Mouse (Mus musculus): ENCODE measurements around the gene Brd1. TPM values are rescaled to one million over a fixed set of nuclear protein-coding genes. Genes with fewer than 3 reads are reported as not detected.
"Not testable (repeated sequence)": the region's sequence is repeated elsewhere in the genome, so short reads cannot be mapped to it uniquely, and the experiment has no call there.

Brd1 gene
- 10 to 100 TPM; 48.6 to 58.2 TPM for total RNA-seq (2021)

DNA sequence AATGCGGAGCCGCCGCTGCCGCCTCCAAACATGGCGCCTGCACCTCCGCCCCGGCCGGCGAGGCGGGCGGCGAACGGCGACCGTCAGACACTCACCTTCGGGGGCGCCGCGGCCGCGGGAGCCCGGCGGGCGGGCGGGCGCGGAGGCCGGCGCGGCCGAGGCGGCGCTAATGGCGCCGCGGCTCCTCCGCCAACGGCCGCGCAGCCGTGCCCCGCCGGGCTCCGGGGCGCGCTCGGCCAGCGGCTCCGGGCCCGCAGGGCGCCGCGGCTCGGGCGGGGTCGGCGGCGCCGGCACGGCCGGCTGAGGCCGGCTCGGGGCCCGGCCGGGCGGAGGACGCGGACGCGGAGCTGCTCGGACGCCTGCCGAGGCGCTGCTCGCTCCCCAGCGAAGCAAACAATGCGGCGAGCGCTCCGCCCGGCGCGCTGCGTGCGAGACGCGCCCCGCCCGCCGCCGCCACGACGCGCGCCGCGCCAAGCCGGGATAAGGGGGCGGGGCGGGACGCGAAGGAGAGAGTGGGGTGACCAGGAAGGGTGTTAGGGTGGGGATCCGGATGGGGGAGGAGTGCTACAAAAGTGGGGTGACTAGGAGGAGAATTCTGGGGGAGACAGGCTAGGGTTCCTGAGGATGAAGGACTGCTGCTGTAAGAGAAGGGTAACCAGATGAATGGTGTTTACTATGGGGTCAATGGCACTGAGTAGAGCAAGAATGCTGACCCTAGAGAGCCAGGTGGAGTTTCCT lies at the start of gene Brd1:
Gene Brd1, minus strand, starts transcription at position 400 of the 738 bp plus-strand sequence.
- DNase-seq (ENCODE audit: extremely low spot score in 1 of 2, low spot score in 1 of 2): peak; percentile 76 to 79

DNA sequence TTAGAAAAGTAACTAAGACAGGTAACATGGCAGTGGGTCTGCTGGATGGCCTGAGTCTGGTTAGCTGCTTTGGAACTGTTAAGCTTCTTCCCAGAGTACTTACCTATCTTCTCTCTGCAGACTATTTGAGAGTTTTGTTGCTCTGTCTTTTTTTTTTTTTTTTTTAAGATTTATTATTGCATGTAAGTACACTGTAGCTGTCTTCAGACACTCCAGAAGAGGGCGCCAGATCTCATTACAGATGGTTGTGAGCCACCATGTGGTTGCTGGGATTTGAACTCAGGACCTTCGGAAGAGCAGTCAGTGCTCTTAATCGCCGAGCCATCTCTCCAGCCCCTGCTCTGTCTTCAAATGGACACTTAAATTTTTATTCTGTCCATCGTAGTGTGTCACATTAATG lies 40.6 kb upstream of the Brd1 start:
- DNase-seq (ENCODE audit: extremely low spot score in 1 of 2, low spot score in 1 of 2): not testable (repeated sequence)

DNA sequence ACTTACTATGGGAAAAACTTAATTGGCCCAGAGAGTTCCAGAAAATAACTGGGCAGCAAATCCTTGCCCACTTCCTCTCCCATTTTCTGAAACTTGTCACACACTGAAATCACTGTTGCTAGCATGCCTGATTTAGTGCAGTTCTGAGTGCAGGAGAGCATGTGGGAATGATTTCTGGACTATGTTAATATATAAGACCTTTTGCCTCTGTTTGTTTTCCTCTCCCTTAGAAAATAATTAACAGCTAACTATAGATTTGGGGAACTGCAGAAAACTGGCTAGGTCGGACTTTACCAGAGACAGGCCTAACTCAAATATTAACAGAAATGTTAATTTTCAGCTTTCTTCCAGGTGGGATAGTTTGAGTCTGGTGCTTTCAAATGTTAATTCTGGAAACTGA lies 34.5 kb upstream of the Brd1 start:
- no peak for DNase-seq (ENCODE audit: extremely low spot score in 1 of 2, low spot score in 1 of 2)

DNA sequence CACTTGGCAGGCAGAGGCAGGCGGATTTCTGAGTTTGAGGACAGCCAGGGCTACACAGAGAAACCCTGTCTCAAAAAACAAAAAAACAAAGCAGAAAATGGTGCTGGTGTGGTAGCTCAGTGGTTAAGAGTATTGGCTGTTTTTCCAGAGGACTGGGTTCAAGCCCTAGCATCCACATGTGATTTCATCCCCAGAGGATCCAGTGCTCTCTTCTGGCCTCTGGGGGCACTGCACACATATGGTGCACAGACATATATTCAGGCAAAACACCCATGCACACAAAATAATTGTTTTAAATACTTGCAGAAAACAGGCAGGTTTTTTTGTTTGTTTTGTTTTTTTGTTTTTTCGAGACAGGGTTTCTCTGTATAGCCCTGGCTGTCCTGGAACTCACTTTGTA lies 32.1 kb upstream of the Brd1 start:
- not testable (repeated sequence) for DNase-seq (ENCODE audit: extremely low spot score in 1 of 2, low spot score in 1 of 2)

DNA sequence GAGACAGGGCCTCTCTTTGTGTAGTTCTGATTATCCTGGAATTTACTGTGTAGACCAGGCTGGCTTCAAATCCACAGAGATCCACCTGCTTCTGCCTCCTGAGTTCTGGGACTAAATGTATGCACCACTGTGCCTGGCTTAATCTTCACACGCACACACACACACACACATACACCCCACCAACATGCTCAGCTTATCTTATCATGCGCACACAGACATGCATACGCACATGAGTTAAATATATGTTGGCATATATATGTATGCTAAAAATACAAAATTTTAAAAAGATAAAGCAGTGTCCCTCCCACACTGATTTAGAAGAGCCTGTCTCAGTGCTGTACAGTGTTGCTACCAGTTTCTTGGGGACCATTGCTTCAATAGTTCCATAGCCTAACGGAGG lies 27.5 kb upstream of the Brd1 start:
- DNase-seq (ENCODE audit: extremely low spot score in 1 of 2, low spot score in 1 of 2): no peak

DNA sequence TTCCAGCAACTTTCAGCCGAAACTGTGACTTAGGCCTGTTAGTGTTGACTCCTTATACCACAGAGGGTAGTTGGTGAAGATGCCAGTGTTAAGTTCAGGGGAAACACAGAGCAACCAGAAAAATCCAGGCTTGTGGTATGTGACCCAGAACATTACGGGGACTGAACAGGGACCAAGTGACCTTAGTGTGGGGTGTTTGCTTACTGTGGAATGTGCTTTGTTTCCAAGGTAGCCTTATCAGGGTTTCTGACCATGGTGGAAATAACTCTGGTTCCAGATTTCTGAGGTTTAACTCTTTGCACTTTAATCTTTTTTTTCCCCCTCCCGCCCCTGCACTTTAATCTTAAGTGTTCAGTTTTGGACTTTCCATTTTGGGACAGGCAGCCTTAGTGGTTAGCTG lies 24.0 kb upstream of the Brd1 start:
- DNase-seq (ENCODE audit: extremely low spot score in 1 of 2, low spot score in 1 of 2): no peak

DNA sequence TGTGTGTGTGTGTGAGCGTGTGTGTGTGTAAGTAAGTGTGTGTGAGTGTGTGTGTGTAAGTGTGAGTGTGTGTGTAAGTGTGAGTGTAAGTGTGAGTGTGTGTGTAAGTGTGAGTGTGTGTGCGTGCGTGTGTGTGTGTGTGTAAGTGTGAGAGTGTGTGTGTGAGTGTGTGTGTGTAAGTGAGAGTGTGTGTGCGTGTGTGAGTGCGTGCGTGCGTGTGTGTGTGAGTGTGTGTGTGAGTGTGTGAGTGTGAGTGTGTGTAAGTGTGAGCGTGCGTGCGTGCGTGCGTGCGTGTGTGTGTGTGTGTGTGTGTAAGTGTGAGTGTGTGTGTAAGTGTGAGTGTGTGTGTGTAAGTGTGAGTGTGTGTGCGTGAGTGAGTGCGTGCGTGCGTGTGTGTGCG lies 21.7 kb upstream of the Brd1 start:
- DNase-seq (ENCODE audit: extremely low spot score in 1 of 2, low spot score in 1 of 2): no peak

DNA sequence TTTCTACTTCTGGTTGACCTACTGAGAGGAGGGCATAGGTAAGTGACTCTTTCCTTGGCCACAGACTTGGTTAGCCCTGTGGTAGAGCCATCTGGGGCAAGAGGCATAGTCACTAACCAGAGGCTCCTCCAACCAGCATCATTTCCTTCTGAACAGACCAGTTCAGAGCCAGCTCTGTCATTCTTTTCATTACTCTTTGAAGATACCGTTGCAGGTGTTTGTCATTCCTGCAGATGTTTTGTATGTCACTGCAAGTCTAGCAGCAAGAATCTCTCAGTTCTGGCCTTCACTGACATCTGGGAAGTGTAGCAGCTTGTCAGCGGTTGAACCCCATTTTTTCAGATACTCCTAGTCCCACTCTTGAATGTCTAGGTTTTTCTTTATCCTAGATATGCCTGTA lies 20.9 kb upstream of the Brd1 start:
- DNase-seq (ENCODE audit: extremely low spot score in 1 of 2, low spot score in 1 of 2): no peak

DNA sequence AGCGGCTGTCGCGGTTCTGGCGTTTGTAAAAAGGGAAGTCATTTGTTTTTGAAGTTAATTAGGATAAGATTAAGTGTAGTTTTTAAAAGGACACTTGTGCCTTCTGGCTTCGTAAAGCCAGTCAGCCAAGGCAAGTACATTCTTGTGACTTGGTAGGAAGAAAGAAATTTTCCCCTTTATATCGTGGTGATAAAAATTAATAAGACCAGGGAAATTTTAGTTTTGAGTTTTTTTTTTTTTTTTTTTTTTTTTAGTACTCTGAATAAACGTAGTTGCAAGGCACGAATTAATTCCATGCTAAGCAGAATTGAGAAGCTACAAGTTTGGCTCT lies 18.3 kb upstream of the Brd1 start:
- no peak for DNase-seq (ENCODE audit: extremely low spot score in 1 of 2, low spot score in 1 of 2)

DNA sequence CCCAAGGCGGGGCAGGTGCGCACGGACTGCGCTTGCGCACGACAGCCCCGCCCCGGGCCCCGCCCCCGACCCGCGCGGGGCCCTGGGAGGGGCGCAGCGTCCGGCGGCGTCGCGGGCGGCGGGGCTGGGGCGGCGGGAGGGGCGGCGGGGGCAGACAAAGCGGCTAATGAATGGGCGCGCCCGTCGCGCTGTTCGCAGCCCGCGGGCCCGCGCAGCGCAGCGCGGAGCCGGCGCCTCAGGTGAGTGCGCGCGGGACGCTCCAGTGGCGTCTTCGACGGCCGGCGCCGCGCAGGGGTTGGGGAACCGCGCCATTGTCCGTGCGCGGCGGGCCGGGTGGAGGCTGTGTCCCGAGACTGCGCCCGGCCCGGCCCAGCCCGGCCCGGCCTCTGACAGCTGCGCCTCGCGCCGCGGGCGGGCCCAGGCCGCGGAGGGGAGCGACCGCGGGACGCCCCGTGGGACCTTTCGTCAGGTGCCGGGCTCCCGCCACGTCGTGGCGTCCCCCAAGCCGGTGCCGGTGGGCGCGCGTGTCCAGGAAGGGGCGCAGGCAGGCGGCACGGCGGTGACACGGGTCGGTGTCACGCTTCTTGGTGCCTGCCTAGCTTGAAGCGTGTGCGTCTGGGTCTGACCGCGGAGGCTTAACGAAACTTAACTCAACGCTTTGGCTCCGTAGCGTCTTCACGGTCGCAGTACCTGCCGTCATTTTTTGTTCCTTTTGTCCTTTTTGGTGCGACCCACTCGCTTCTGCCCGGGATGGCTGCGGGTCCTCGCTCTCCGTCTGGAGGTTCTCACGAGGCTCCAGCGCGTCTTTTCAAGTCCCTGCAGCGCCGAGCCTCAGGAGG lies 17.8 kb upstream of the Brd1 start, which contains the start of gene Zbed4:
Gene Zbed4, plus strand, starts transcription at position 97 of the 839 bp plus-strand sequence.
- DNase-seq (ENCODE audit: extremely low spot score in 1 of 2, low spot score in 1 of 2): peak in 1 of 2 experiments; percentile 26

DNA sequence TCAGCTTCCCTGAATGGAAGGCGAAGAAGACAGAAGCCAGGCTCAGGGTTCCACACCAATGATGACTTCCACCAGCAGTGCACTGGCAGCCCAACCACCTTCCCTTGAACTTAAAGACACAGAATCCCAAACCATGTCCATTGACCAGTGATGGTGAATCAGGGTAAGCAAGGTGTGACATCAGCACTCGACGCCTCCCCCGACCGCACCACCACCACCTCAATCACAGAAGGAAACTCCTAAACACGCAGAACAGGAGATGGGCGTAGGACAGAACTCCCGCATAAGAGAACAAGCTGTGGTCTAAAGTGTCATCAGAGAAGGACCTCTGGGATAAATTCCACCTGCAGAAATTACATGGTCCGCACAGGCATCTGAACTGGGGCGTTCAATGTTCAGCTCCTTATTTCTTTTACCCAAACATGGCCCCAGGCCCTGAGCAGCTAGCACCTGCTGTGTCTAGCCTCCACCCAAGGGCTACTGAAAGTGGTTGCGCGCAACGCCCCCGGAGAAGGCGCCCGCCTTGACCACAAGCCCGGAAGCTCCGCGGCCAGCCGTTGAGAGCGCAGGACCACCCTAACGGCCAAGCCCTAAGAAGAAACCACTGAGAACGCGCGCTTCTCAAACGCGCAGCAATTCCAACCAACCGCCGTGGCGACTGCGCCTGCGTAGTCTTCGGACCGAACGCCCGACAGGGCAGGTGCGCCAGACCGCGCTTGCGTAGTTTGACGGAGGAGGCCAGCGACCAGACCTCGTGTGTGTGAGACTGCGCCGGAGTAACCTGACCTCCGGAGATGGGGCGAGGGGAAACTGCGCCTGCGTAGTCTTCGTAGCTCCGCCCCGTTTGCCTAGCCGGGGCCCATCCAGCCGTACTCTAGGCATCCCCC lies 16.9 kb upstream of the Brd1 start:
- DNase-seq (ENCODE audit: extremely low spot score in 1 of 2, low spot score in 1 of 2): peak; percentile 89 to 92

DNA sequence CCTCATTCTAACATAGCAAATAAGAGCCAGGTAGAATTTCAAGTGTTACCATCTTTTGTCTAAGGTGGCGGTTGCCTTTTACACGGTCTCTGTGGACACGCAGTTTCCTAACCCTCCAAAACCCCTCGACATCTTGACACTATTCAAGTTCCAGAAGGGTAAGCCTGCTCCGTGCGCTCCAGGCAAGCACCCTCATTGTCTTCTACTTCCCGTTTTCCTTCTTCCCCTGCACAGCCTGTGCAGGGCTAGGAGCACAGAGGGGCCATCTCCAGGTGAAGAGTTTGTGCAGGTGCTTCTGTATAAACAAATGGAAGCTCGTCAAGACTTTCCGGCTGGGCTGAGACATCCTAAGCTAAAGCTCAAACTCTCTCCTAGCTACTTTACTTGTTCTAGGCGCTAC lies 16.0 kb upstream of the Brd1 start:
- no peak for DNase-seq (ENCODE audit: extremely low spot score in 1 of 2, low spot score in 1 of 2)

DNA sequence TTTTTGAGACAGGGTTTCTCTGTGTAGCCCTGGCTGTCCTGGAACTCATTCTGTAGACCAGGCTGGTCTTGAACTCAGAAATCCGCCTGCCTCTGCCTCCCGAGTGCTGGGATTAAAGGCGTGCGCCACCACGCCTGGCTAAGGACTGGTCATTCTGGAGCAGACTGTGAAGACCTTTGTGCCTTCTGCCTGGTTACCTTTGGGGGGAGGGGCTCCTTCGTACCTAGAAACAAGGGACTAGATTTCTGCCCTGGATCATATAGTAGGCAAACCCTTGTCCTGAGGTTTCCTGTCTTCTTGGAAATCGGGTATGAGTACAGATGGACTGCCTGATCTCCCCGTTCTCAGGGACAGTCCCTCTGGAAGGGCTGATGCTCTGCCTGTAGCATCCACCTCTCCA lies 15.6 kb upstream of the Brd1 start:
- not testable (repeated sequence) for DNase-seq (ENCODE audit: extremely low spot score in 1 of 2, low spot score in 1 of 2)

DNA sequence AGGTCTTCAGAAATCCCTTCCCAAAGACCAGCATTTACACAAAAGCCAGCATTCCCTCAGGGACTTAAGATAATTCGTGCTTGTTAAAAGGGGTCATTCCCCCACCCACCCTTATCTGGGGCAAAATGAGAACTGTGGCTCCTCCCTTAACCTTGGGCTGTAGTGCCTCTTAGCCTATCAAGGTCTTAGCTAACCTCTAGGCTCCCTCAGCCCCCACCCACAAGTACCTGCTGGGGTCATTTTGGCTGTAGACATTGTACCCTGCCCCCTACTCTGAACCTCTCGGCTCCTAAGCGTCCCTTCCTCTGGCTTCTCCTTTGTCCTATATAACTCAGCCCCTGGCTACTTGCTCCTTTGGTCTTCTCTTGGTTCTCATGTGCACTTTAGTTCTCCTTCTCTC lies 11.9 kb upstream of the Brd1 start:
- DNase-seq (ENCODE audit: extremely low spot score in 1 of 2, low spot score in 1 of 2): no peak

DNA sequence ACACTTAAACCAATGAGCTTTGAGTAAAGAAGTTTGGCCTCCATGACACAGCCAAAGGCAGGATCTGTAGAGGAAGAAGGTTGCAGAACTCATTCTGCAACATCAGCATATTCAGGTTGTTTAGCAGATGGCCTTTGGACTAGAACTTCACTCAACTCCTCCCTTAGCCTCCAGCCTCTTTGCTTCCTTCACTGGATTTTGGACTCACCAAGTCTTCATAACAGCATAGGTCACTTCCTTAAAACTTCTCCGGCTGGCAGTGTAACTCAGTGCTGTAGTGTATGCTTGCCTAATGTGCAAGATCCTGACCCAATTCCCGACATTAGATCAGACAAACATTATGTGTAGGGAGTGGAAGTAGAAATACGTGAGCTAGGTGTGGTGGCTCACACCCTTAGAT lies 11.3 kb upstream of the Brd1 start:
- DNase-seq (ENCODE audit: extremely low spot score in 1 of 2, low spot score in 1 of 2): no peak

DNA sequence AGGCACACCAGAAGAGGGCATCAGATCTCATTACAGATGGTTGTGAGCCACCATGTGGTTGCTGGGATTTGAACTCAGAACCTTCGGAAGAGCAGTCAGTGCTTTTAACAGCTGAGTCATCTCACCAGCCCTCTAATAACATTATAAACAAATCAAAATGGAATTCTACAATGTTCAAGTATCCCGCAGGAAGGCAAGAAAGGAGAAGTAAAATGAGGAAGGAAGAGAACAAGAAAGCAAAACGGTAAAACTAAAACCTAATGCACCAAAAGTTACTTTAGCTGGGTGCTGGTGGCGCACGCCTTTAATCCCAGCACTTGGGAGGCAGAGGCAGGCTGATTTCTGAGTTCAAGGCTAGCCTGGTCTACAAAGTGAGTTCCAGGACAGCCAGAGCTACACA lies 9.3 kb upstream of the Brd1 start:
- not testable (repeated sequence) for DNase-seq (ENCODE audit: extremely low spot score in 1 of 2, low spot score in 1 of 2)

DNA sequence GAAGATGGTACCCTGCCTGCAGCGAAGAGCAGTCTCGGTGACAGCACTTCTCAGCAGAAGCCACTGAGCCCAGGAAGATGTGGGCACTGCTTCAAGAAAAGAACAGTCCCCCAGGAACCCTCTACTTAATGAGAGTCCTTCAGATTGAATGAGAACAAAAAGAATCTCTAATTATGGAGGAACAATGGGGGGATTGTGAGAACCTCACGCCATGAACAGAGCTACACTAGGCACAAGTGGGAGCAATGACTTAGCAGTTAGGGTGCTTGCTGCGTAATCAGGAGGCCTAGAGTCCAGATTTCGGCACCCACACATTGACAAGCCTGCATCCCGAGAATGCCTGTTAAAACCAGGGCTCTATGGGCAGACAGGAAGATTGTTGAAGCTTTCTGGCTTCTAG lies 7.3 kb upstream of the Brd1 start:
- no peak for DNase-seq (ENCODE audit: extremely low spot score in 1 of 2, low spot score in 1 of 2)

DNA sequence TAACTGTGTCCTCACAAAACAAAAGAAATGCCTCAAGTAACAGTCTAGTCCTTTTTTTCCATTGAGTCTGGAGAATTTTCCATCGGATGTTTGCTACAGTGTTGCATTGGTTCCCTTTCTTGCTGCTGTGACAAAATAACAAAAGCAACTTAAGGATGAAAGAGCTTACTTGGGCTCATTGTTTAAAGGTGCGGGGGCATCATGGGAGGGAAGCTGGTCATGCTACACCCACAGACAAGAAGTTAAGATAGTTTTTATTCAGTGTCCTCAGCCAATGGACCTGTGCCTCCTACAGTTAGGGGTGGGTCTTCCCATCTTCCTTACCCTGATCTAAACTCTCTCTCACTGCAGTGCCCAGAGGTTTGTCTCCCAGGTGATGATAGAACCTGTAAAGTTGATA lies 4.4 kb upstream of the Brd1 start:
- DNase-seq (ENCODE audit: extremely low spot score in 1 of 2, low spot score in 1 of 2): no peak

DNA sequence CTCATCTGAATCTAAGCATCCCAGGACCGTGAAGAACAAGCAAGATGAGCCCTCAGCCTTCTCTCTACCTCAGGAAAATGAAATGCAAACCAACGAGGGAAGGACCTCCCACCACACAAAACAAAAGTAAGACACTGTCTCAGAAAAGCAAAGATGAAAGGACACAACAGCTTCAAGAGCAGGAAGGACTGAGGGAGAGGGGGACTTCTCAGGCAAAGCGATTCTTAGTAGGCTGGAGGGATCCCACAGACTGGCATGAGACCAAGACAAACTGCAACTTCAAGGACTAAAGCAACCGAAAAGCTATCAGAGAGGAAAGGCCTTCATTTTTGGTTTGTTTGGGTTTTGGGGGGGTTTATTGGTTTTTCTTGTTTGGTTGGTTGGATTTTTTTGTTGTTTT lies 2.1 kb upstream of the Brd1 start:
- DNase-seq (ENCODE audit: extremely low spot score in 1 of 2, low spot score in 1 of 2): no peak

DNA sequence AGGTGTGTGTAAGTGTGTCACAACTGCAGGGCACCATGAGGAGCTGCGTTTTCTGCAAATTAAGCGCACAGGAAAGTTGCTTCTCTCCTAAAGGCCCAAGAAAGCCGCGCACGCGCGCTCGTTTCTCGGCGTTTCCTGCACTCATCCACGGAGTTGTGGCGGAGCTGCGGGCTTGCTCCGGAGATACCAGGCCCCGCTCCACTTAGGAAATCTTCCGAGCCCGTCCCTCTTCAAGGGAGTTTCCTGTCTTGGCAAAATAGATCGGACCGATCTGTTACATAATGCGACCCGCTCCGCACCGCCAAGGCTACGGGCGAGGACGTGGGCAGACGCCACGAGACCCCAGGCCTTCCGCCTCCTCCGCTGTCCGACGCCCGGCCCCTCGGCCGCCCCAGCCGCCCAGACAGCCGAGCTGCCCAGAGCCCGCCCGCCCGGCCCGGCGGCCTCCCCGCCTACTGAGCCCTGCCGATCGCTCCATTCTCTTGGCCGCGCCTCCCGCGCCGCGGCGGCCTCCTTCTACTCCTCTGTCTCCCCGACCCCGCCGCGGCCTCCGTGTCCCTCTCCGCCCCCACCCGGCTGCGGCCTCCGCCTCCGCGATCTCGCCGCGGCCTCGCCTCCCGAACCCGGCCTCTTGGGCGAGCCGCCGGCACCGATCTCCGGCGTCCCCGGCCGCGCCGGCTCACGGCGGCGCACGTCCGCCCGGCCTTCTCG lies 837 bp downstream of the Brd1 start:
- DNase-seq (ENCODE audit: extremely low spot score in 1 of 2, low spot score in 1 of 2): peak; percentile 41 to 60
